Mouse (Mus musculus) lung, postnatal 0 days (tissue): ENCODE data around the gene H2afz.

Experiments used
- CTCF ChIP-seq: IDR thresholded peaks from 2 replicates; pipeline ENCODE4 v1.5.1; 2016; ENCODE audit warnings: antibody characterized with exemption, mild to moderate bottlenecking
- EP300 ChIP-seq: IDR thresholded peaks from 2 replicates; pipeline ENCODE4 v1.6.1; 2016; ENCODE audit warnings: antibody characterized with exemption, mild to moderate bottlenecking, control low read depth

GRCm38 (mm10) chr3:137863330-137864123, 760 bp upstream of the H2afz start:
- TF ChIP-seq CTCF (no peak), EP300 (no peak)
